Mouse (Mus musculus) right cerebral cortex, postnatal 4 days (tissue): Measurements from ENCODE around the gene Tspyl2.
"Not testable (repeated sequence)": the region's sequence is repeated elsewhere in the genome, so short reads cannot be mapped to it uniquely, and the experiment has no call there.

Experiments
- DNase-seq: peaks from one replicate; pipeline ENCODE4 v3.0.0-alpha.2; 2022

Gene Tspyl2

DNA sequence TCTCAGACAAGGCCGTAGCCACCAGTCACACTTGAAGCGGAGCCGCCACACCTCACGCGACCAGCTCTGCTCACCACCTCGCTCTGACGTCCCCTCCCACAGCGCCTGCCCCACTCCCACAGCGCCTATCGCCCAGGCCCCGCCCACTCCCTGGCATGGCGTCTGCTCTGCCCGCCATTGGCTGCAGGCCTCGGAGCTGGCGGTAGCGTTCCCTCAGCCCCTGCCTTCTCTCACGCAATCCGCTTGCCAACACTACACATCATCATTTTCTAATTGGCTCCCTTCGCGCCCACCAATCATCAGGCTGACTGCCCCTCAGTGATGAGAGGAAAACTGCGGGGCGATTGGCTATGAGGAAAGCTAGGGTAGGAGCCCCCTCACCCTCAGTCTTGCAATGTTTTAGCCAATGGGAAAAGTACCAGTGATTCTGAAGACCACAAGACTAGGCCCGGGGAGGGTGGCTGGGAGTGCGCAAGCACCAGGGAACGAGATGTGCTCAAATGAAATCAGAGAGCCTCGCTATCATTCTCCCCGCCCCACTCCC lies at the start of gene Tspyl2:
Gene Tspyl2, minus strand, starts transcription at position 68 of the 544 bp plus-strand sequence.
- peak; percentile 89 for DNase-seq

DNA sequence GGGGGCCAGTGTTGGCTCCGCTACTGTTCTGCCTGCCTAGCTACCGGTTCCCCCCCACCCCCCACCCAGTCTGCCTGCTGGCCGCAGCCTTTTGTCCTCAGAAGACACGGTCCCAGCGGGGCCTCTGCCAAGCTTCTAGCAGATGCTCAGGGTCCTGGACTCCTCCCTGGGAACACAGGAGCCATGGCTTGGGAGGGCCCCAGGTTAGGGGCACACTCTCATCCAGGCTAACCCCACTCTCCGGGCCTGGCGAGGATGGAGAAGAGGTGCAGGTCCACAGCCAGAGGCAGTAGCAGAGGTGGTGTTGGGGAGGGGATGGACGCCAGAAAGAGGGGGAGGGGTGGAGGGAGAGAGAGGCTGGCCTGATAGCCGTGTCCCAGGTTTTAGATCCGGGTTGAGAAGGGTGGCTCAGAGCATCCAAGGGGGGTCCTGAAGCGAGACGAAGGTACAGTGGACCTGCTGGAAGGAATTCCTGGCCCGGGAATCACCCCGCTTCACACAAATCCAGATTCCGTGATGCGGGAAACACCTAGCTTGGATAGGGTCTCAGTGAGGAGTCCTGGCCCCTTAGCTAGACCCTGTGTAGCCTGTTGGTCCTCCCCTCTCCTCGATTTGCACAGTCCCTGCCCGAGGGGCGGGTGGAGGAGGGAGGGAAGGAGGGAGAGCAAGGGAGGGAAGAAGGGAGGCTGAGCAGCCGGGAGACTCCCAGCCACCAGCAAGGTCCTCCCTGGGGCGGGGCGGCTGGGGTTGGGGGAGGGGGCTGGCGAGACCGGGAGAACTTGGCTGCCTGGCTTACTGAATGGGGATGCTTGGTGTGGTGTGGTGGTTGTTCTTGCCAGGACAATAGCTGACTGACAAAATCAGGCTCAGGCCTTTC lies 26.4 kb upstream of the Tspyl2 start, which contains the start of gene Gpr173:
Gene Gpr173, minus strand, starts transcription at position 308 of the 877 bp plus-strand sequence.
- peak; percentile 66 for DNase-seq

DNA sequence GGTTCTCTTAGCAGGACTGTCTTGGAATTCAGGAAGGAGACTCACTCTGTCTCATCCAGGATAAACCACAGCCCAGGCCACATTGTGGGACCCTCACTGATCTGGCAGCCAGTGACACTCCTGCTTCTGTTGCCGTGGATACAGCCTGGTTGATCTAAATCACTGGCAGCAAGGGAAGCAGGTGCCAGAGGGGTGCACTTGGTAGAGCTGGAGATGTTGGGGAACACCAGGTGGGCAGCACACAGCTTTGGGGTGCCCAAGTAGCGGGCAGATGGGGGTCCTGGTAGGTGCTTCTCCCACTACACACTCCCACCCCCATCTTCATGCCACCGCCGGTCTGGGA lies 25.8 kb upstream of the Tspyl2 start:
- peak; percentile 15 for DNase-seq

DNA sequence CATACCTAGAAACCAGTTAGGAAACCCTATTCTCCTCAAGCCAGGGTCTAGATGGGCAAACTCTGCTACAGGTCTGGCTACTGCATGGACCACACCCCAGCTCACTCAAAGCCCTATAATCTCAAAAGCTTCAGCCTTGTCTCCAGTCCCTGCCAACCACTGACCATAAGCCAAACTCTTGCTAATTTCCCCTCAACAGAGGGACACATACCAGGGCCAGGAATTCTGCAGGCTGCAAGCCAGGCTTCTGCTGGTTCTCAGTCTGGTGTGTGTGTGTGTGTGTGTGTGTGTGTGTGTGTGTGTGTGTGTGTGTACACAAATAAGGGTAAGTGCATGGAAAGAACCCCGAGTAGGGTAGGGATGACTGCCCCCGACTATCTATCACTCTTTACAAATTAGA lies 24.2 kb upstream of the Tspyl2 start:
- no peak for DNase-seq

DNA sequence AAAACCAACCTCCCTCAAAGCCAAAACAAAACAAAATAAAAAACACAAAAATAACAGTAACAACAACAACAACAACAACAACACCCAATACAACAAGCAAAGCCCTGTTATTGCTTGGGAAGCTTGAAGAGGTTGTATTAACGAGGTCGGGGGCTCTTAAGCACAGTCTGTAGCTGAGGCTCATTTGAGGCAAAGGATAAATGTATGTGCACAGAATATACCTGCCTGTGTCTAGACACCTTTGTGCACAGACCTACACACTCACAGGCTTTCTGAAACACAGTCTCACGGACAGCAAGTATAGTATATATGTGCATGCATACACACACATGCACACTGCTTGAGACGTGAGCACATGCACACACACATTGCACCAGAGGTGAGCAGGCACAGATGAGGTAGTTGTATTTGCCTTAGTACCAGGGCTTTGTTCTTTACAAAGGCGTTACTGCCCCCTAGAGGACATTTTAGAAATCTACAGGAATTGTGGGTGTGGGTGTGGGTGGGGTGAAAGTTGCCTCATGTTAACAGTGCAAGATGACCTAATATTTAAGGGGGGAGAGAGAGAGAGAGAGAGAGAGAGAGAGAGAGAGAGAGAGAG lies 10.4 kb upstream of the Tspyl2 start:
- DNase-seq = no peak

DNA sequence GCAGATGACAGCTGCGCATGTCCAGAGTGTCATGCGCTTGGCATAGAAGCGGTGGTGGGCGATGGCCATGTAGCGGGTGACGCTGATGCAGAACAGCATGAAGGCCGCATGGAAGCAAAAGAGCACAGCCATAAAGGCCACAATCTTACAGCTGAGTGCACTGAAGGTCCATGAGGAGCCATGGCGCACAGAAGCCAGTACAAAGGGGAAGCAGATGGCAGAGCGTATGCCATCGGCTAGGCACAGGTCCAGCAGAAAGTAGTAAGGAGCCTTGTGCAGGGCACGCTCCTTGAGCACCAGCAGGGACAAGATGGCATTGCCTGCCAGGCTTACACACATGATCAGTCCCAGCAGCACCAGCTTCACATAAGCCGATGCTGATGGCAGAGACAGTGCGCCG lies 4.8 kb upstream of the Tspyl2 start:
- DNase-seq = no peak

DNA sequence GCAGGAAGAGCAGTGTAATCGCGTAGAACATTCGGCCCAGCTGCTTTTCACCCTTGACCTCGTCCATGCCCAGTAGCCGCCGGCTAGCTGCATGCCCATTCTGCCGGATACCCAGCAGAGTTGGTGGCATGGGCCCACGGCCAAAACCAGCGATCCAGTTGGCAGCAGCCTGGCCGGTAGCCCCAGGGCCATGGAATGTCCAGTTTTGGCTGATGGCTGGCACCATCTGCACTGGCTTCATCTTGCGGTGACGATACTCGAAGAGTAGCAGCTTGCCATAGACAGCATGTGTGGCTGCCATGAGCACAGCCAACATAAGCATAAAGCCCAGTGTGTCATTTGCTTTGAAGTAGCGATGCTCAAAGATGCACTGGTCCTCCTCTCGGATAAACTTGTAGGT lies 4.4 kb upstream of the Tspyl2 start:
- DNase-seq = no peak

DNA sequence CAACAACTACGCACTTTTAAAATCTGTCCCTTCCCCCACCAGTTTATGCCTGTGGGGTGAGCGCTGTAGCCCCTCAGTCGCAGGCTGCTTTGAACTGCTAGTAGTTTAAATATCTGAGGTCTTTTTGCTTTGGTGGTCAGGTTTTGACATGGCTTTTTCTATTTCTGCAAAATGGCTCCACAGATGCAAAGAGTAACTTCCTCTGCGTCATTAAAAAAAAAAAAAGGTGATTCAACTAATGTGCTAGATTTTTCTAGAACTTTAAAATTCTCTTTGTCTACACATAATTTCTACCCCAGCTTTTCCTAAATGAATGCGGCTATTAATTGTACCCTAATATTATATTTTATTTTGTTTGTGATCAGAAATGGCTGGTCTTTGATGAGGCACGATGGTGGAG lies 678 bp upstream of the Tspyl2 start:
- DNase-seq = no peak

DNA sequence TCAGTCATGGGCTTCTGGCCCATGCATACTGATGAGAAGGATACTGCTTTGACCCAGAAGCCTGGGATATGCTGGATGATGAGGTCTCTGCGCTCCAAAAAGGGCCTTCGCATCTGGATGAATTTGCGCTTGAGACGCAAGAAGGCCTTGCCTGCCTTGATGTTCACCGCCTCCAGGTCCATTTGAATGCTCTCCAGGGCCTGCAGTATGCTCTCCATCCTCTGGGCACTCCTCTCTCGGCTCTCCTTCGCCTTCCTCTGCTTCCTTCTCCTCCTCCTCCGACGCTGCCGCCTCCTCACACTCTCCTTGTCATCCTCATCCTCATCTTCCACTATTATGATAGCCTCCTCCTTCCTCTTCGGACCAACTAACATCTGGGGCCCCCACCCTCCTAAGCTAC lies 729 bp downstream of the Tspyl2 start:
- no peak for DNase-seq

DNA sequence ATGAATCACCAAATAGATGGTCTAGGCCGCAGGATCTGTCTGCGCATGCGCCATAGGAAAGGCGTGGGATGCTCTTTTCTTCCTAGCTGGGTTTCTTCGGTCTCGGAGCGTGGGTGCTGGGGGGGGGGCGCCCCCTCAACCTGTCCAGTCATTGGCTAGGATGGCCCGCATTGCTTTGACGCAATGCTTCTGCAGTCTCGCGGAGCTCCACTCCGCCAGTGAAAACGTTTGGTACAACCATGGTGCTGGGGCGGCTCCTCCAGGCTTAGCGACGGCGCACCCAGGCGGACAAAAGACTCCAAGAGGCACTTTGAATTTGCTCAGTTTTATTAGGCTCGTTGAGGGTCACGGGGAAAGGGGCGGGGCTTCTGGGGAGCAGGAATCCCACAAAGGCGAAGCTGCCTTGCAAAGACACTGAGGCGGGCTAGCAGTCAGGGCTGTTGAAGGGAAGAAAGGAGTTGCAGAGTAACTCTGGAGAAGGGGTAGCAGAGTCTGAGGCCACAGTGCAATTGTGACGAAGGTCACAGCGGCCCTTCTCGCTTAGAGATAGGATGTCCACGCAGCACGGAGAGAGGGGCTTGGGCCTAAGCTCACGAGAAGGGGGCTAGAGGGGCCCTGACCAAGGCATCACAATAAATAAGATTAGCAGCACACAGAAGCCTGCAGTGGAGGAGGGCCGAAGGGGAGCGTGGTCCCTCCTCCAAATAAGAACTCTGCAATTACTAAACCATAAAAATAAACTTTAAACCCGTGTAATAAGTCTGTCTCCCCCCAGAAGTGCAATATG lies 5.5 kb downstream of the Tspyl2 start:
- peak; percentile 82 for DNase-seq

DNA sequence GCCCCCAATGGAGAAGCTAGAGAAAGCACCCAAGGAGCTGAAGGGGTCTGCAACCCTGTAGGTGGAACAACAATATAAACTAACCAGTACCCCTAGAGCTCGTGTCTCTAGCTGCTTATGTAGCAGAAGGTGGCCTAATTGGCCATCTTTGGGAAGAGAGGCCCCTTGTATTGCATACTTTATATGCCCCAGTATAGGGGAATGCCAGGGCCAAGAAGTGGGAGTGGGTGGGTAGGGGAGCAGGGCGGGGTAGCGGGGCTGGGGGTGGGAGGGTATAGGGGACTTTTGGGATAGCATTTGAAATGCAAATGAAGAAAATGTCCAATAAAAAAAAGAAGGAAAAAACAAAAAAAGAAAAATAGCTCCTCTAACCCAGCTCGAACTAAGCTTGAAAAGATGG lies 6.1 kb downstream of the Tspyl2 start:
- DNase-seq = not testable (repeated sequence)

DNA sequence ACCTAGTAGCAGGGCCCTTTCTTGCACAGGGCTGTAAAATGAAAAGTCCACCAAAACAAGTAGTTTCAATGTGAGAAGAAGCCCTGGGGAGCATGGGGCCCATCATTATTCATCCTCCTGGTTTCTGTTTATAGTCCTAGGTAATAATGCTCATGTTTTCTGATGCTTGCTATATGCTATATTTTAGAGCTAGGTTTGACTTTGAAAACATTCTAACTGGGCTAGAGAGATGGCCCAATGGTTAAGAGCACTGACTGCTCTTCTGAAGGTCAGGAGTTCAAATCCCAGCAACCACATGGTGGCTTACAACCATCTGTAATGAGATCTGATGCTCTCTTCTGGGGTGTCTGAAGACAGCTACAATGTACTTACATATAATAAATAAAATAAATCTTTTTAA lies 12.8 kb downstream of the Tspyl2 start:
- DNase-seq = not testable (repeated sequence)

DNA sequence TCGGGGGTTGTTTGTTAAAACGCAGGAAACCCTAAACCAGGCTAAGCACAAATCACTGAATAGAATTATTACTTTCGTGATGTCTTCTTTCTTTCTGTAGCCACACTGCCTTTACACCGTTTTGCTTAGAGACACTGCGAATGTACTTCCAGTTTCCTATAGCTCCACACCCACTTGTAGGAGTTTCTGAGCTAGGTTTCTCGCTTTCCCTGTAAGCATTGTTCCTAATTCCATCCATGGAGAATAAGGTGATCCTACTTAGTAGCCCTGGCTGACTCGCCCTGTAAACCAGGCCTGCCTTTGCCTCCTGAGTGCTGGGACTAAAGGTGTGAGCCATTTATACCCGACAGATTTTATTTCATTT lies 14.6 kb downstream of the Tspyl2 start:
- no peak for DNase-seq

DNA sequence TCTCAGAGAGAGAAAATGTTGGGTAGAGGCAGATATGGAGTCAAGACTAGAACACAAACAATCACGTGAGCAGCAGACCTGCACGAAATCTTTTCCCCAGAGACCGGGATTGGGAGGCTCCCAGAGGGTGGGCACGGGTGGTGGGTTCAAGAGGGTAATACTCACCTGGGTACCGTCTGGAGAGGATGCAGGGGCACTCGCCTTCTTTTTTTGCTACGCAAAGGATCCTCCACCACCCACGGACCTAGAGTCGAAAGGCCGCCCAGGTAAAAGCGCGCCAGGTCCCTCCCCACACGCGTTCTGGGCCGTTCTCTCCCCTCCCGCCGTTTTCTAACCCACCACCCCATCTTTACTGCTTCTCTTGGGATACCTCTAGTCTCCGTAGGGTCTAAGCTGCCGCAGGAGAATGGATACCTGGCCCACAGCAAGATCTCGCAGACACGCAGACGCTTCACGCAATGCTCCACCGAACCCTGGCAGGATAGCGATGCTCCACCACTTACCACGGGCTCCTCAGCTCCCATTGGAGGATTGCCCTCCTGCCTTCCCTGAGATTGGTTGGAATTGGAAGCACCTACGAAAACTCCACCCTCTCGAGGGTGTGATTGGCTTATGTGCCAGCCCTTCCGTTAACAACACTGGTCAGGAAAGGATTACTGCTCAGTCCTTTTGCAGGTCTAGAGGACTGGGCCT lies 15.1 kb downstream of the Tspyl2 start, which contains the start of gene Kantr:
Gene Kantr, minus strand, starts transcription at position 500 of the 693 bp plus-strand sequence.
- peak; percentile 63 for DNase-seq

DNA sequence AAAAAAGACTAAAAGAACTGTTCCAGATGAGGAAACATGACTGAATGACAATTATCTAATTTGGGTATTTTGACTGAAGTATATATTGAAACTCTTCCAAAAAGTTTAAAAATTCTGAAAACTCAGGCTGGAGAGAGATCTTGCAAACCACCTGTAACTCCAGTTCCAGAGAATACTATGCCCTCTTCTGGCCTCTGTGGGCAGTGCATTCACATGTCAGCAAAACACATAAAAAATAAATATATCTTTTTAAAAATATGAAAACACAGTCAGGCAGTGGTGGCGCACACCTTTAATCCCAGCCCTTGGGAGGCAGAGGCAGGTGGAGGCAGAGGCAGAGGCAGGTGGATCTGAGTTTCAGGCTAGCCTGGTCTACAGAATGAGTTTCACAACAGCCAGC lies 18.6 kb downstream of the Tspyl2 start:
- no peak for DNase-seq

DNA sequence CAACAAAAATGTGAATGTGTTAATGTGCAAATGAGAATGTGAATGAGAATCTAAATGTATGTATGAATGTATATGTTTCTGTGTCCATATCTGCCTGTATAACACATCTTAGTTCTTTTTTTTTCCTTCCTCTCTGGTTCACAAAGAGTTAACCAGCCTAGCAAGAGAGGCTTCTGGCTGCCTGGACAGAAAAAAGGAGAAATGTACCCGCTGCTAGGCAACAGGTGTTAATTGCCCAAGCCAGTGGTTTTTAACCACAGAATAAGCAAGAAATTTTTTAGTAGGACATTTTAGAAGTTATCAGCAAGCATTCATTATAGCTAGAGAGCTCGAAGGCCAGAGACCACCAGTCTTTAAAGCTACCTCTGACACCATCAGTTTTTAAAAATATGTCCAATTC lies 19.4 kb downstream of the Tspyl2 start:
- no peak for DNase-seq

DNA sequence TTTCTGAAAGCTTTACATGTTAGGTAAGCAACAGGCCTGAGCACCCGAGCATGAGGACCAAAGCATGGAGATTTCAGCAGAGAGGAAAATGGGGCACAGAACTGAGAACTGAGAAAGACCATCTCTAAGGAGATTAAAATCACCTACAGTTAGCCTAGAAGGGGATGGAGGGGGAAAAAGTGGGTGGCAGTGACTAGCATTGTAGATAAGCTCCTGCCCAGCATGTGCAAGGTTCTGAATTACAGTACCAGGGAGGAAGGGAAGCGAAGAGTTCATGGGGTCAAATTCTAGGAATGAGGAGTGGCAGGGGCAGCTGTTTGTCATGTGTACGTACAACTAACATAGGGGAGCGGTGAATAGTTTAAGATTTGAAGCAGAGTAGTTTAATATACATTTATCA lies 21.7 kb downstream of the Tspyl2 start:
- no peak for DNase-seq

DNA sequence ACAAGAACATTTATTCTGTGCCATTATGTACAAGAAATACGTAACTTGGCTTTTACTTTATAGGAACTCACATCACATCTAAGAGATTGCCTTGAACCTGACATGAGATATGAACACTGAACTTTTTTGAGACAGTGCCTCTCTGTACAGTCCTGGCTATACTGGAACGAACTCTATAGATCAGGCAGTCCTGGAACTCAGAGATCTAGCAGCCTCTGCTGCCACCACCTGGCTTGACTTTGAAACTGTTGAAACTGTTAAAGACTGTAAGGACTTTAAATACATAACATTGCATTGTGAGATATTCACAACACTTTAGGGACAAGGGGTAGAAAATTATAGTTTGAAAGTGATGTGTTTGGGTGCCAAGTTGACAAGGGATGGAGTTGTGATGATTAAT lies 34.3 kb downstream of the Tspyl2 start:
- DNase-seq = peak; percentile 17

DNA sequence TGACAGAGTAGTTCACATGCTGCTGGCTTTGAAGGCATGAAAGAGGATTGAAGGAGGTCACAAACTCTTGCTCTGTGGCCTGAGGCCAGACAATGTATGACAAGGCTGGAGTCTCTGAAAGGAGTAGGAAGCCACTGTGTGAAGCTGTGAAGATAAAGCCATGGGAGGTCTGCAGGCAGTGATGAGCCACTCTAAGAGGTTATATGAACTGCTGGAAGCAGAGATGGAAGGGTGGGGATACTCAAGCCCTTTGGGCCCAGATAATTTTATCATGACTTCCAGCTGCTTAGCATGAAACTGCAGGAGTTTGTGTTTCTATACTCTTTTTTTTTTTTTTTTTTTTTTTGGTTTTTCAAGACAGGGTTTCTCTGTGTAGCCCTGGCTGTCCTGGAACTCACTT lies 34.9 kb downstream of the Tspyl2 start:
- no peak for DNase-seq

DNA sequence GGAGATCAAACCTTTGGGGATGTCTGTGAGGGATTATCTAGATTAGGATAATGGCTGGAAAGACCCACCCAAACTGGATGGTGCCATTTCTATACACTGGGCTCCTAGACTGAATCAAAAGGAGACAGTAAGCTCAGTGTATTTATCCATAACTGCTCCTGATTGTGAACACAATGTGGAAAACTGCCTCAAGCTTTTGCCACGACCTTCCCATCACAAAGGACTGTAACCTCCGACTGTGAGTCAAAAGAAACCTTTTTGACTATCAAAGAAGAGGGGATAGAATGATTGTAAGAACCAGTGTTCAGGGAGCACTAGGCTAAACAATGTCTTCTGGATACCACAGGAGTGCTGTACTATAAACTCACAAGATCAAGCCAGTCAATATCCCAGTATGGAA lies 36.0 kb downstream of the Tspyl2 start:
- no peak for DNase-seq

DNA sequence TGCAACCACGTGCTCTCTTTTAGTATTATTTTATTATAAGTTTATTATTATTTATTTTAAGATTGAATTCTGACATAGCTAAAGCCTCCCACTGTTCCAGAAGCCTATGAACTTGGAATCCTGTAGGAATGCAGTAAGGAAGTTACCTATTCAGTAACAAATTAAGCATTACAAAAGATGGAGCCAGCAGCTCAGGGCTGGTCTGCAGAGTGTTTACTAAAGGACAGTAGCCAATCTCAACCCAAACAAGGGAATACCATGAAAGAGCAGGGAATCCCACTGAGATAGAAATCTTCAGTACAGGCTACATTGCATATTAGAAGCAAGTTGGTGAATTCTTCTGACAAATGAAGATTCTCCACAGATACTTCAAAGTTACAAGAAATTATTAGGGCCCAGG lies 55.2 kb downstream of the Tspyl2 start:
- DNase-seq = not testable (repeated sequence)
